ENCODE assay signal across 13 mouse cellular contexts in the genomic region with DNA sequence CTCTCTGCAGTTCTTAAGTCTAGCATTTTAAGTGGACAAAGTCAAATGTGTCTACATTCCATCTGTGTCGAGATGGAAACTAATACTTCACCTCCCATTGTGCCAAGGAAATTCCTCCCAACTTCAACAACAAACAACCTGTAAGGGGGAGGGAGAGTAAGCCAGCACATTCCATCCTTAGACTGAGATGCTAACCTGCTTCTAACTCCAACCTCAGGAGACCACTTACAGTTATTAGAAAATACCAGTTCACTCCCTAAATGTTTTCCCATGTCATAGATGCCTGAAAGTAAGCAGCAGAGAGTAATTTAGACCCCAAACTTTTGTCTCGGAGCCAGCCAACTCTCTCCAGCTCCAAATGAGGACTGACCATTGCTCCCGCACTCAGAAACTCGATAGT. TPM values are rescaled to one million over a fixed set of nuclear protein-coding genes. Genes with fewer than 3 reads are reported as not detected.
DNase-seq lines count a peak whose midpoint lies in the region; ATAC-seq and TF ChIP-seq lines count a peak whose summit lies in the region.
"Had no signal": no experiment of that assay in that cellular context is flagged by ENCODE, and none has a peak within 500 bp of the region (broad histone marks: within the 10 kb centered on the region; RNA-seq: fewer than 3 reads in every experiment).

No protein-coding gene starts in this region.

- 0 out of 2 replicates have a peak overlapping the region, but pooled peaks have one; percentile 45 for H3K27ac ChIP-seq in liver, adult 2 months (replicated peaks; ENCODE audit: insufficient read depth, low read depth, low read length)
- H3K27ac ChIP-seq in embryonic fibroblast, embryonic 13.5 days (ENCODE audit: insufficient read depth, low read length): peak overlapping the region; percentile 78
- no peak overlapping the region for H3K27ac ChIP-seq in hindbrain, embryonic 12.5 days
- H3K27ac ChIP-seq: midbrain, embryonic 12.5 days had no signal

- no peak for TF ChIP-seq POLR2A in liver, adult 2 months (IDR thresholded peaks at IDR 0.05; ENCODE audit: extremely low read depth, insufficient read depth, low read length)
- TF ChIP-seq POLR2A in embryonic fibroblast, embryonic 13.5 days (IDR thresholded peaks at IDR 0.05; ENCODE audit: low read depth, low read length): no peak

- H3K9me3 ChIP-seq in hindbrain, embryonic 12.5 days (replicated peaks): no peaks in the 10 kb centered on the region
- H3K9me3 ChIP-seq: hindbrain, embryonic 15.5 days; midbrain, embryonic 12.5 days had no signal

- no peaks in the 10 kb centered on the region for H3K27me3 ChIP-seq in liver, adult 2 months (ENCODE audit: control insufficient read depth, insufficient read depth, low read length)
- H3K27me3 ChIP-seq in hindbrain, embryonic 12.5 days: no peaks in the 10 kb centered on the region
- H3K27me3 ChIP-seq: hindbrain, embryonic 15.5 days; midbrain, embryonic 12.5 days had no signal

- H3K36me3 ChIP-seq in liver, adult 2 months (ENCODE audit: control insufficient read depth, insufficient read depth, low read length): no peaks in the 10 kb centered on the region; the same call in 1 of the 2 replicates
- H3K36me3 ChIP-seq in hindbrain, embryonic 12.5 days: no peaks in the 10 kb centered on the region
- H3K36me3 ChIP-seq: hindbrain, embryonic 15.5 days; midbrain, embryonic 12.5 days had no signal

- H3K4me3 ChIP-seq in liver, adult 2 months (ENCODE audit: insufficient read depth, low read depth, low read length): peak overlapping the region; percentile 51
- H3K4me3 ChIP-seq in embryonic fibroblast, embryonic 13.5 days (ENCODE audit: insufficient read depth, low read length): peak overlapping the region; percentile 58
- H3K4me3 ChIP-seq in hindbrain, embryonic 12.5 days: no peak overlapping the region
- H3K4me3 ChIP-seq: hindbrain, embryonic 15.5 days; midbrain, embryonic 12.5 days had no signal

- H3K4me2 ChIP-seq in hindbrain, embryonic 12.5 days (replicated peaks): no peak overlapping the region
- H3K4me2 ChIP-seq: midbrain, embryonic 12.5 days had no signal

- peak; percentile 24 to 38 for DNase-seq in heart, adult 18-20 months
- no peak for DNase-seq in heart, adult 8-10 months (ENCODE audit: low spot score)
- DNase-seq in liver, adult 2 months (ENCODE audit: extremely low read depth, low read depth, low spot score): no peak
- DNase-seq in liver: no peak
- DNase-seq in lung, postnatal 36 days: peak; percentile 36
- no peak for DNase-seq in urinary bladder, postnatal 25 days (ENCODE audit: low spot score)
- DNase-seq: B cell, adult 2 months; cerebellum, postnatal 36 days had no signal

- WGBS in liver, adult 2 months: 84% methylated on average over 4 of the region's 4 CpGs
- WGBS in hindbrain, embryonic 12.5 days: 68% methylated on average over 4 of the region's 4 CpGs

- no peak for ATAC-seq in hindbrain, embryonic 12.5 days (ENCODE audit: low FRiP score)
- ATAC-seq: forebrain, embryonic 14.5 days had no signal

- peaks cover 12% of the 10 kb centered on the region for H3K4me1 ChIP-seq in liver, adult 2 months (ENCODE audit: control insufficient read depth, insufficient read depth, low read length)
- H3K4me1 ChIP-seq in embryonic fibroblast, embryonic 13.5 days (ENCODE audit: control insufficient read depth, insufficient read depth, low read length): peaks cover 21% of the 10 kb centered on the region
- peaks cover 7% of the 10 kb centered on the region; the same call in 1 of the 2 replicates for H3K4me1 ChIP-seq in hindbrain, embryonic 12.5 days
- H3K4me1 ChIP-seq: hindbrain, embryonic 15.5 days; midbrain, embryonic 12.5 days had no signal

- H3K79me2 ChIP-seq in liver, adult 2 months (ENCODE audit: control insufficient read depth, insufficient read depth, low read length): no peaks in the 10 kb centered on the region

- no peak for TF ChIP-seq CTCF in liver, adult 2 months (IDR thresholded peaks at IDR 0.05; ENCODE audit: low read depth, low read length)
- no peak for TF ChIP-seq CTCF in embryonic fibroblast, embryonic 13.5 days (IDR thresholded peaks at IDR 0.05; ENCODE audit: borderline replicate concordance, insufficient read depth, low read length)

- H3K9ac ChIP-seq in liver, adult 2 months (ENCODE audit: low read depth, low read length): peak overlapping the region; percentile 51; the same call in 1 of the 2 replicates
- H3K9ac ChIP-seq in hindbrain, embryonic 12.5 days: no peak overlapping the region
- H3K9ac ChIP-seq: hindbrain, embryonic 15.5 days; midbrain, embryonic 12.5 days had no signal

RNA-seq across cellular contexts. Expression of a gene that starts 7.9 kb away (rescaled TPM):
- 10 to 100 TPM; 80.1 to 92.3 TPM for total RNA-seq in heart, adult 18-20 months (2021)
- total RNA-seq in heart, adult 8-10 months (2022): 10 to 100 TPM; 68.2 to 83.8 (median 76.8) TPM
- total RNA-seq in liver, adult 2 months (2014; rRNA removed): 24.3 and 29.0 TPM in 2 replicates
- 15.9 and 16.3 TPM in 2 replicates for polyA plus RNA-seq in liver, adult 2 months (2012; rRNA removed)
- polyA plus RNA-seq in embryonic fibroblast, embryonic 13.5 days (2011; ENCODE audit: insufficient read length, low read depth, missing spikeins): 123 and 314 TPM in 2 replicates
- polyA plus RNA-seq in hindbrain, embryonic 12.5 days (2016; fragmentation: Nextera tagmentation; extraction: Ambion mirVana): 23.3 and 24.6 TPM in 2 replicates

Comparison
In these comparisons a context has a peak if more than half of its experiments do, and no peak if none do; other contexts are left out.
1. DNase-seq: peak in heart, adult 18-20 months (2 of 2) and lung, postnatal 36 days (single experiment); none in heart, adult 8-10 months (single experiment), liver, adult 2 months (single experiment), liver (single experiment) and urinary bladder, postnatal 25 days (single experiment).